Mouse (Mus musculus): ENCODE measurements around the gene Ovol2. TPM values are rescaled to one million over a fixed set of nuclear protein-coding genes. Genes with fewer than 3 reads are reported as not detected.
A peak's percentile ranks its signal among the peaks of the same experiment; 100 is the strongest.

Gene Ovol2
- polyA plus RNA-seq, 1 experiment from 2014 or later, result 0.16 TPM

DNA sequence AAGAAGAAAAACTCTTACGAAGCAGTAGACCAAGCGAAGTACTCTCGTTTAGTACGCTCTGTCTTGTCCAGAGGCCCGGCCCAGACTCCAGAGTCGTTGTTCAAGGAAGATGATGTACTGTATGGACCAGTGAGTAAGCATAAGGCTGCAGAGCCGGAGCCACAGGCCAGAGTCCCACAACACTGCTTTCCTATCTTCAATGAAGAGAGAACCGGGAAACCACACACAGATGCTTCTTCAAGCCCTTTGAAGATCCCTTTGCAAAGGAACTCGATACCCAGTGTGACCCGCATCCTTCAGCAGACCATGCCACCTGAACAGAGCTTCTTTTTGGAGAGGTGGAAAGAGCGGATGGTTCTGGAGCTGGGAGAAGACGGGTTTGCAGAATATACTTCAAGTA is 59.9 kb downstream of the Ovol2 start:
- Histone ChIP-seq H3K4me3 (no peak overlapping the region), H3K4me2 (replicated peaks) (no peak overlapping the region)

GRCm38 (mm10) chr2:144270507-144271420 is 61.2 kb downstream of the Ovol2 start, which contains the start of the genes Mgme1 and Snx5:
TSS of gene Mgme1 (plus strand) at chr2:144270663.
TSS of gene Snx5 (minus strand) at chr2:144270906.
- ATAC-seq (ENCODE audit: low FRiP score, low read depth), result peak; percentile 96
- Histone ChIP-seq H3K4me3 (peak within 1 kb of the TSS; percentile 84), H3K36me3 (no peaks in the 10 kb centered on the region; the same call in 1 of the 2 replicates), H3K27me3 (replicated peaks) (no peaks in the 10 kb centered on the region), H3K9me3 (no peaks in the 10 kb centered on the region), H3K27ac (peak within 1 kb of the TSS; percentile 74), H3K9ac (peak within 1 kb of the TSS; percentile 97), H3K4me2 (replicated peaks) (peak within 1 kb of the TSS; percentile 62), H3K4me1 (peaks cover 14% of the 10 kb centered on the region)
- WGBS, result under 1% methylated on average over 83 of the region's 93 CpGs

More for the DNA sequence above, 59.9 kb downstream of the Ovol2 start:
- peaks cover 14% of the 10 kb centered on the region for H3K4me1 ChIP-seq
- H3K9me3 ChIP-seq, result no peaks in the 10 kb centered on the region
- no peak overlapping the region for H3K27ac ChIP-seq
- H3K9ac ChIP-seq, result no peak overlapping the region
- 93% methylated on average over 12 of the region's 12 CpGs for WGBS
- no peak for ATAC-seq (ENCODE audit: low FRiP score, low read depth)
- no peaks in the 10 kb centered on the region for H3K27me3 ChIP-seq (replicated peaks)
- peaks cover 7% of the 10 kb centered on the region; the same call in 1 of the 2 replicates for H3K36me3 ChIP-seq

GRCm38 (mm10) chr2:144269679-144270475 is 62.1 kb downstream of the Ovol2 start:
- Histone ChIP-seq H3K27ac (peak overlapping the region; percentile 74; the same call in 1 of the 2 replicates), H3K4me3 (peak overlapping the region; percentile 84), H3K9ac (peak overlapping the region; percentile 97), H3K4me1 (peaks cover 14% of the 10 kb centered on the region), H3K4me2 (replicated peaks) (peak overlapping the region; percentile 62), H3K27me3 (replicated peaks) (no peaks in the 10 kb centered on the region), H3K9me3 (no peaks in the 10 kb centered on the region), H3K36me3 (no peaks in the 10 kb centered on the region; the same call in 1 of the 2 replicates)
- ATAC-seq (ENCODE audit: low FRiP score, low read depth), result no peak; the same call in 1 of the 2 replicates
- under 1% methylated on average over 25 of the region's 33 CpGs for WGBS

- Histone ChIP-seq H3K4me3 (peak overlapping the region; percentile 84), H3K9me3 (no peaks in the 10 kb centered on the region), H3K4me1 (peaks cover 14% of the 10 kb centered on the region), H3K4me2 (replicated peaks) (peak overlapping the region; percentile 62), H3K27me3 (replicated peaks) (no peaks in the 10 kb centered on the region), H3K9ac (peak overlapping the region; percentile 97; the same call in 1 of the 2 replicates), H3K36me3 (no peaks in the 10 kb centered on the region; the same call in 1 of the 2 replicates), H3K27ac (no peak overlapping the region)
- 1% methylated on average over 11 of the region's 11 CpGs for WGBS
- no peak for ATAC-seq (ENCODE audit: low FRiP score, low read depth)
Measured at GRCm38 (mm10) chr2:144269306-144269650, 62.7 kb downstream of the Ovol2 start.

- peak overlapping the region; percentile 84 for H3K4me3 ChIP-seq
- peak overlapping the region; percentile 97; the same call in 1 of the 2 replicates for H3K9ac ChIP-seq
- peak overlapping the region; percentile 62 for H3K4me2 ChIP-seq (replicated peaks)
- ATAC-seq (ENCODE audit: low FRiP score, low read depth), result no peak
- H3K4me1 ChIP-seq, result peaks cover 14% of the 10 kb centered on the region
- no peaks in the 10 kb centered on the region for H3K27me3 ChIP-seq (replicated peaks)
- H3K36me3 ChIP-seq, result no peaks in the 10 kb centered on the region; the same call in 1 of the 2 replicates
- H3K9me3 ChIP-seq, result no peaks in the 10 kb centered on the region
- no peak overlapping the region for H3K27ac ChIP-seq
- WGBS, result 7% methylated on average over 6 of the region's 6 CpGs
Measured at GRCm38 (mm10) chr2:144268446-144269305, 63.3 kb downstream of the Ovol2 start.

DNA sequence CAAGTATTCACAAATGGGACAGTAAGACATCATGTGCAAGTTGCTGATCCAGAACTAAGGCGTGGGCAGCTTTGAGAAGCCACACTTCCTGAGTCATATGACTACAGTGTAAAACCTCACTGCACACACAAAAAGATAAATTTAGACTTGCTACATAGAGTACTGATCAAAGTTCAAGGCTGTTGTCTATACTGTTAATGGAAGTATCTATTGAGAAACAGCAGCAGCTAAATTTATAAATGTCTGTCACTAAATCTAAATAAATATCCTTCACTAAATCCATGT is 64.3 kb downstream of the Ovol2 start:
- ATAC-seq (ENCODE audit: low FRiP score, low read depth), result no peak
- Histone ChIP-seq H3K4me1 (peaks cover 14% of the 10 kb centered on the region), H3K4me2 (replicated peaks) (peak overlapping the region; percentile 27; the same call in 1 of the 2 replicates), H3K4me3 (no peak overlapping the region), H3K9me3 (no peaks in the 10 kb centered on the region), H3K9ac (no peak overlapping the region), H3K27me3 (replicated peaks) (no peaks in the 10 kb centered on the region), H3K36me3 (no peaks in the 10 kb centered on the region; the same call in 1 of the 2 replicates), H3K27ac (no peak overlapping the region)
- 52% methylated on average over 1 of the region's 1 CpGs for WGBS

GRCm38 (mm10) chr2:144267004-144267730 is 64.8 kb downstream of the Ovol2 start:
- Histone ChIP-seq H3K9me3 (no peaks in the 10 kb centered on the region), H3K4me2 (replicated peaks) (peak overlapping the region; percentile 27; the same call in 1 of the 2 replicates), H3K4me3 (no peak overlapping the region), H3K9ac (no peak overlapping the region), H3K27me3 (replicated peaks) (no peaks in the 10 kb centered on the region), H3K36me3 (no peaks in the 10 kb centered on the region; the same call in 1 of the 2 replicates), H3K4me1 (peaks cover 14% of the 10 kb centered on the region), H3K27ac (no peak overlapping the region)
- WGBS, result 57% methylated on average over 5 of the region's 5 CpGs
- no peak for ATAC-seq (ENCODE audit: low FRiP score, low read depth)

- H3K36me3 ChIP-seq, result peaks cover 4% of the 10 kb centered on the region; the same call in 1 of the 2 replicates
- no peak overlapping the region for H3K9ac ChIP-seq
- no peak for ATAC-seq (ENCODE audit: low FRiP score, low read depth)
- peaks cover 14% of the 10 kb centered on the region for H3K4me1 ChIP-seq
- H3K4me3 ChIP-seq, result no peak overlapping the region
- no peak overlapping the region for H3K27ac ChIP-seq
- no peaks in the 10 kb centered on the region for H3K27me3 ChIP-seq (replicated peaks)
- no peak overlapping the region for H3K4me2 ChIP-seq (replicated peaks)
- H3K9me3 ChIP-seq, result no peaks in the 10 kb centered on the region
- WGBS, result 56% methylated on average over 4 of the region's 4 CpGs
Measured at GRCm38 (mm10) chr2:144265916-144266683, 65.8 kb downstream of the Ovol2 start.

- no peak overlapping the region for H3K27ac ChIP-seq
- no peaks in the 10 kb centered on the region for H3K9me3 ChIP-seq
- H3K4me1 ChIP-seq, result peaks cover 14% of the 10 kb centered on the region
- no peak overlapping the region for H3K4me2 ChIP-seq (replicated peaks)
- H3K36me3 ChIP-seq, result peaks cover 4% of the 10 kb centered on the region; the same call in 1 of the 2 replicates
- no peak overlapping the region for H3K4me3 ChIP-seq
- H3K27me3 ChIP-seq (replicated peaks), result no peaks in the 10 kb centered on the region
- ATAC-seq (ENCODE audit: low FRiP score, low read depth), result no peak
- H3K9ac ChIP-seq, result no peak overlapping the region
- WGBS, result 83% methylated on average over 3 of the region's 3 CpGs
Measured at GRCm38 (mm10) chr2:144265120-144265488, 66.8 kb downstream of the Ovol2 start.

DNA sequence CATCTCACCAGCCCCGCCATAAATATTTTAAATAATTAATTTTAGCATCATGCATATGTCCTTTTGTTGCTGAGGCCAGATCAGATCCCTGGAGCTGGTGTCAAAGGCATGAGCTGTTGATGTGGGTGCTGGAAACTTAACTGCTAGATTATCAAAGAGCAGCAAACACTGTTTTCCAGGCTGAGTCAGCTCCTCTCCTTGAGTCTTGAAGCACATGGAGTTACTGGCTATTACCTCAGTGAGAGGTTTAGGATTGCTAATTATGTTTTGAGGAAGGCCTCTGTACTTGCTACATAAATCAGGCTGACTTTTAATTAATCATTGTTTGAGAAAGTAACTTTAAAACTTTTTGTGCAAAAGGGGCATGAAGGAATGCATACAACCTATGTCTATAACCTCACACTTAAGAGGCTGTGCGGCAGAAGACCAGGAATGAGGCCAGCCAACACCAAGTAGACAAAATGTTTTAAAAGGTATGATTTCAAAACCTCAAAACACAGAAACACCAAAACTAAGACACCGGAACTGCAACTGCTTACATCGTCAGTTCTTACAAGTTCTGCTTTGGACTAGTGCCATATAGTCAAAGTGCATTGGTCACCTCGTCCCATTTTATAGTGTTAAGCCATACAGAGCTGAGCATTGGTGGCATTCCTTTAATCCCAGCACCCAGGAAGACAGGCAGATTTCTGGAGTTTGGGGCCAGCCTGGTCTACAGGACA is 67.4 kb downstream of the Ovol2 start:
- Histone ChIP-seq H3K27me3 (replicated peaks) (no peaks in the 10 kb centered on the region), H3K4me2 (replicated peaks) (no peak overlapping the region), H3K36me3 (peaks cover 5% of the 10 kb centered on the region; the same call in 1 of the 2 replicates), H3K27ac (no peak overlapping the region), H3K9ac (no peak overlapping the region), H3K4me1 (peaks cover 14% of the 10 kb centered on the region), H3K4me3 (no peak overlapping the region), H3K9me3 (no peaks in the 10 kb centered on the region)
- ATAC-seq (ENCODE audit: low FRiP score, low read depth), result no peak
- 79% methylated on average over 5 of the region's 5 CpGs for WGBS

Measured in neural tube, embryonic 12.5 days (tissue).